Mouse (Mus musculus) forebrain, embryonic 10.5 days (tissue): Measurements from ENCODE around the gene Thsd7b. TPM values are rescaled to one million over a fixed set of nuclear protein-coding genes. Genes with fewer than 3 reads are reported as not detected.

Experiments
- DNase-seq: peaks from one replicate; pipeline ENCODE4 v3.0.0-alpha.2; 2017; ENCODE audit warnings: low spot score; ENCODE audit errors: extremely low spot score
- H3K27ac ChIP-seq: fragments of 300-500 bp; sonication (generic); 2 replicates; pipeline ENCODE4 v1.5.1; 2016; ENCODE audit warnings: mild to moderate bottlenecking
- H3K27me3 ChIP-seq: fragments of 300-500 bp; sonication (generic); 2 replicates; pipeline ENCODE4 v1.6.1; 2016; ENCODE audit warnings: mild to moderate bottlenecking; ENCODE audit not compliant: poor library complexity, severe bottlenecking
- H3K36me3 ChIP-seq: fragments of 300-500 bp; sonication (generic); replicated peaks from 2 replicates; pipeline ENCODE4 v1.6.1; 2016; ENCODE audit warnings: mild to moderate bottlenecking, moderate library complexity
- H3K4me1 ChIP-seq: fragments of 300-500 bp; sonication (generic); 2 replicates; pipeline ENCODE4 v1.6.1; 2016
- H3K4me3 ChIP-seq: fragments of 300-500 bp; sonication (generic); 2 replicates; pipeline ENCODE4 v1.5.1; 2016; ENCODE audit warnings: mild to moderate bottlenecking, moderate library complexity
- H3K9me3 ChIP-seq: fragments of 300-500 bp; sonication (generic); 2 replicates; pipeline ENCODE4 v1.6.1; 2016; ENCODE audit warnings: mild to moderate bottlenecking, moderate library complexity
- WGBS: fragments of 180-500 bp; shearing (Covaris S2); methylation state at CpG from one replicate; pipeline ENCODE4 v1.1.7; 2016; 5-methylcytosine and 5-hydroxymethylcytosine counted together
- polyA plus RNA-seq: library from polyadenylated mRNA; unstranded; fragments of >200 nt; fragmentation: Nextera tagmentation; extraction: Ambion mirVana; gene quantifications from 2 replicates; pipeline ENCODE4 v1.2.1, GENCODE M21; 2016

Thsd7b gene
- polyA plus RNA-seq, 1 experiment from 2014 or later: 1.5 TPM

DNA sequence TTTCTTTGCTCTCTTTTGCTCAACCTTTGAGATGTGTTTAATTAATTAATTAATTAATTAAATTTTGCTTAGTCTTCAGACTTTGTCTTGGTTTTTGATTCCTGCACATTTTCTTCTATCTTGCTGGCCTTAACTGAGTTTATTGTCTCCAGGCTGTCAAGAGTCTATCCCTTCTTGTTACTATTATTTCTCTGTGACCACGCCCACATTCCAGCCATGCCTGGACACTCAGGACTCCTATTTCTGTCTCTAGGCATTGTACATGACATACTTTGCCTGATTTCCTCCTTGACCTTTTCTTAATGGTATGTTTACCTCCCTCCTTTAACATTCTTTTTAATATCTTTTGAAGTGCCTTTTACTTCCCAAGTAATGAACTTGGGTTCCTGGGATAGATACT, 267.6 kb downstream of the Thsd7b start:
- Histone ChIP-seq H3K27me3 (no peaks in the 10 kb centered on the region), H3K4me1 (no peaks in the 10 kb centered on the region), H3K27ac (no peak overlapping the region), H3K4me3 (no peak overlapping the region), H3K9me3 (no peaks in the 10 kb centered on the region), H3K36me3 (no peaks in the 10 kb centered on the region)
- DNase-seq: no peak
- WGBS: 73% methylated on average over 1 of the region's 1 CpGs

DNA sequence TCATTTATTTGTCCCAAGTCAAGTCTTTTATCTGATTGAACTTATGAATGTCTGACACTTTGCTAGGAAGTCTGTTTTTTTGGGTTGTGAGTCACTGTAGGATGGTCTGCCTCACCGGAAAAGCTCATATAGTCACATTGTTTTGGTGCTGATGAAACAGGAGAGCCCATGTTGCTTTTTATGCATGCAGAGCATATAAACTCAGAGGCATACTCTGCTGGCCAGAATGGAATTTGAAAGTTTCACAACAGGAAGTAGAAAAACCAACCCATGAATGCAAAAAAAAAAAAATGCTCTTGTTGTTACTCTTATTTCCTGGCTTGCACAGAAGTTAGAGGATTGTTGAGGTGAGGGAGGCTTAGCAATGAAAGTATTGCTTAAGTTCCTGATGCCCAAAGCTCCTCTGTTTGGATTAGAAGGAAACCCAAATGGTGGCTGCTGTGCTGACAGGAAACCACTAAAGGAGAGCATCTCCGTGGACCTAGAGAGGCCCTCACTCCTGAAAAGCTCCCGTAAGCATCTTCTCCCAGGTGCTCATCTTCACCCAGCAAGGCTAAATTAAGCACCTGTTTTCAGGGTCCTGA, 269.6 kb downstream of the Thsd7b start:
- Histone ChIP-seq H3K9me3 (no peaks in the 10 kb centered on the region), H3K36me3 (no peaks in the 10 kb centered on the region), H3K27ac (no peak overlapping the region), H3K4me1 (no peaks in the 10 kb centered on the region), H3K4me3 (no peak overlapping the region), H3K27me3 (no peaks in the 10 kb centered on the region)
- WGBS: 92% methylated on average over 3 of the region's 3 CpGs
- DNase-seq: no peak

DNA sequence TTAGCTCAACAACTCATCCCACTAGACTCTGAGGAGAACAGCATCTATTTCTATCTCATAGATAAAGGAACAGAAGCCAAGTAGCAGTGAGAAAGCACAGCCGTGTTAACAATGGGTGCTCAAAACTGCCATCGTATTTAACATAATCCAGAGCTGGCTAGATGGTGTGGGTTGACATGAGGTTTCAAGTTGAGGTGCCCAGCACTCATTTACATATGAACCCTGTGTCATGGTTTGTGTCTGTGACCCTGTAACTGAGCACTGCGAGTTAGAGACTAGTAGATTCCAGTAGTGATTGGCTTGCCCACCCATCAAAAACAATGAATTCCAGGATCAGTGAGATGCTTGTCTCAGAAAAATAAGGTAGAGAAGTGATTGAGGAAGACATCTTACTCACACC, 270.1 kb downstream of the Thsd7b start:
- WGBS: 87% methylated on average over 3 of the region's 3 CpGs
- Histone ChIP-seq H3K4me1 (no peaks in the 10 kb centered on the region), H3K9me3 (no peaks in the 10 kb centered on the region), H3K27ac (no peak overlapping the region), H3K36me3 (no peaks in the 10 kb centered on the region), H3K4me3 (no peak overlapping the region), H3K27me3 (no peaks in the 10 kb centered on the region)
- no peak for DNase-seq

- H3K4me3 ChIP-seq: no peak overlapping the region
- no peaks in the 10 kb centered on the region for H3K27me3 ChIP-seq
- no peak for DNase-seq
- H3K9me3 ChIP-seq: no peaks in the 10 kb centered on the region; the same call in 1 of the 2 replicates
- no peak overlapping the region for H3K27ac ChIP-seq
- H3K36me3 ChIP-seq: no peaks in the 10 kb centered on the region
- H3K4me1 ChIP-seq: no peaks in the 10 kb centered on the region
- 85% methylated on average over 4 of the region's 4 CpGs for WGBS
Measured at GRCm38 (mm10) chr1:129558054-129558453, 285.0 kb downstream of the Thsd7b start.

GRCm38 (mm10) chr1:129559137-129559536, 286.0 kb downstream of the Thsd7b start:
- no peak overlapping the region for H3K27ac ChIP-seq
- no peaks in the 10 kb centered on the region for H3K36me3 ChIP-seq
- H3K4me1 ChIP-seq: no peaks in the 10 kb centered on the region
- 81% methylated on average over 4 of the region's 4 CpGs for WGBS
- no peaks in the 10 kb centered on the region for H3K9me3 ChIP-seq
- no peak overlapping the region for H3K4me3 ChIP-seq
- DNase-seq: no peak
- H3K27me3 ChIP-seq: no peaks in the 10 kb centered on the region

GRCm38 (mm10) chr1:129559812-129560211, 286.7 kb downstream of the Thsd7b start:
- Histone ChIP-seq H3K36me3 (no peaks in the 10 kb centered on the region), H3K27ac (no peak overlapping the region), H3K4me3 (no peak overlapping the region), H3K4me1 (no peaks in the 10 kb centered on the region), H3K9me3 (no peaks in the 10 kb centered on the region), H3K27me3 (no peaks in the 10 kb centered on the region)
- WGBS: 82% methylated on average over 3 of the region's 3 CpGs
- DNase-seq: no peak

GRCm38 (mm10) chr1:129562707-129563106, 289.6 kb downstream of the Thsd7b start:
- Histone ChIP-seq H3K27ac (no peak overlapping the region), H3K4me3 (no peak overlapping the region), H3K27me3 (no peaks in the 10 kb centered on the region), H3K4me1 (no peaks in the 10 kb centered on the region), H3K36me3 (no peaks in the 10 kb centered on the region), H3K9me3 (no peaks in the 10 kb centered on the region)
- 80% methylated on average over 1 of the region's 1 CpGs for WGBS
- DNase-seq: no peak

DNA sequence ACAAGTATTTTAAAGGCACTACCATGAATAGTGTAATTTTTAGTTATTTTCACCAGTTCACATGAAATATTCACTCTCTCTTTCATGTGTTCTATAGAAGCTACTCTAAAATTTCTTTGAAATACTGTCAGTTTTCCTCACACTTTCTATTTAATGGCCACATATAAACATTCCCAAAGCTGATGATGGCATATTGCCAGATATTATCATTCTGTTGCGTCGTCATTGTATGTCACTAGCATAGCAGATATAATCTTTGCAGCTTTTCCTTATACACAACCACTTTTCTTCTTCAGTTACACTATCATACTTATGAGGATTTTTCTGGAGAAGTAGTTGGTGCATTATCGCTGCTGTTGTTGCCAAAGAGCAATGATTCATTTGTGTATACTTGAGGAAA, 297.4 kb downstream of the Thsd7b start:
- Histone ChIP-seq H3K4me3 (no peak overlapping the region), H3K27ac (no peak overlapping the region), H3K27me3 (no peaks in the 10 kb centered on the region), H3K36me3 (no peaks in the 10 kb centered on the region), H3K4me1 (no peaks in the 10 kb centered on the region), H3K9me3 (no peaks in the 10 kb centered on the region)
- no peak for DNase-seq
- 94% methylated on average over 3 of the region's 3 CpGs for WGBS

- Histone ChIP-seq H3K4me3 (no peak overlapping the region), H3K4me1 (no peaks in the 10 kb centered on the region), H3K27ac (no peak overlapping the region), H3K27me3 (no peaks in the 10 kb centered on the region), H3K9me3 (no peaks in the 10 kb centered on the region), H3K36me3 (no peaks in the 10 kb centered on the region)
- DNase-seq: no peak
- WGBS: 91% methylated on average over 4 of the region's 4 CpGs
Measured at GRCm38 (mm10) chr1:129579955-129580354, 306.9 kb downstream of the Thsd7b start.

DNA sequence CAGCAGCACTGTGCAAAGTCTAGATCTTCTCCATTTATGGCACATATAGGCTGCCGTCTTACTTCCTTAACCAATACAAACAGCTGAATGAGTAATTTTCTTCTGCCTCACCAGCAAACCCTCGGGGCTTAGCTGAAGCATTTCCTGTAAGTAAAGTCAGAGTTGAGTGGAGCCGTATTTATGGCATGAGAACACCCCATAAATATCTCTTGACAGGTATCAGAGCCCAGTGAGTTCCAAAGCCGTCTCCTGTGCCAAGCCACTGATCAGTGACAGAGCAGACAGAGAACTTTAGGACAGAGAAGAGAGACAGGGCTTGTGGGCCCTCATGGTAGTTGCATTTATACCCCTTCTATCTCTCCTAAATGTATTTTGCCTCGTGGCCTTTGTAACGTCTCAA, 313.5 kb downstream of the Thsd7b start:
- H3K27ac ChIP-seq: no peak overlapping the region
- no peaks in the 10 kb centered on the region for H3K9me3 ChIP-seq
- no peak overlapping the region for H3K4me3 ChIP-seq
- DNase-seq: no peak
- no peaks in the 10 kb centered on the region for H3K4me1 ChIP-seq
- no peaks in the 10 kb centered on the region for H3K36me3 ChIP-seq
- H3K27me3 ChIP-seq: no peaks in the 10 kb centered on the region
- 87% methylated on average over 6 of the region's 6 CpGs for WGBS

DNA sequence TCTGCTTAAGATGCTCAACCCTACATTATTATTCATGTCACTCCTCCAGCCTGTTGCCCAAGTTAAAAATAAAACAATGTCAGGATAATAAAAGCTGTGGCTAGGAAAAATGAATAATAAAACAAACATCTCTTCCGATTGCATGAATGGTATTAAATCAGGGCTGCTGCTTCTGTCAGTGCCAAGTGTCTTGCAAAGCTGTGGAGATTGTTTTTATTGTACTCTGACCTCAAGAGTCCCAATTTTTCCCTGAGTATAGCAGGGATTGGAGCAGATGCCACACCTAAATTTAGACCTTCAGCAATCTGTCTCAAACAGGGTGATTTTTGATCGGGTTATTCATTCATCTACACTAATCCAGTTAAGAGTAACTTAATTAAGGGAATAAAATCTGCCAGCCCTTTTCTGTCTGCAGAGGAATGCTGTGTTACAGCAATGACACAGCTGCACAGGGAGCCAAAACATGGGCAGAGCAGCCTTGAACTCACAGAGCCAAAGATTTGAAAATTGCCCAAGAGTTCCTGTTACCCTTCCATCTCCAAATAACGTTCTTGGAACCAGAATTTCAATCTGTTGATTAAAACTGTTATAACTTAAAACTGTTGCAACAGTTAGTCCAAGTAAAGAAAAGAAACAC, 316.4 kb downstream of the Thsd7b start:
- no peaks in the 10 kb centered on the region for H3K27me3 ChIP-seq
- no peaks in the 10 kb centered on the region for H3K9me3 ChIP-seq
- no peaks in the 10 kb centered on the region for H3K4me1 ChIP-seq
- no peak overlapping the region for H3K4me3 ChIP-seq
- DNase-seq: no peak
- 86% methylated on average over 3 of the region's 3 CpGs for WGBS
- H3K36me3 ChIP-seq: no peaks in the 10 kb centered on the region
- no peak overlapping the region for H3K27ac ChIP-seq

- no peaks in the 10 kb centered on the region for H3K9me3 ChIP-seq
- no peaks in the 10 kb centered on the region for H3K4me1 ChIP-seq
- H3K36me3 ChIP-seq: no peaks in the 10 kb centered on the region
- H3K4me3 ChIP-seq: no peak overlapping the region
- no peak overlapping the region for H3K27ac ChIP-seq
- DNase-seq: no peak
- WGBS: 92% methylated on average over 13 of the region's 13 CpGs
- no peaks in the 10 kb centered on the region for H3K27me3 ChIP-seq
Measured at GRCm38 (mm10) chr1:129595447-129595846, 322.3 kb downstream of the Thsd7b start.

- no peaks in the 10 kb centered on the region for H3K27me3 ChIP-seq
- H3K9me3 ChIP-seq: no peaks in the 10 kb centered on the region
- H3K27ac ChIP-seq: no peak overlapping the region
Measured at GRCm38 (mm10) chr1:129600933-129601332, 327.8 kb downstream of the Thsd7b start.

GRCm38 (mm10) chr1:129602284-129602683, 329.2 kb downstream of the Thsd7b start:
- H3K4me1 ChIP-seq: peaks cover 8% of the 10 kb centered on the region
- no peaks in the 10 kb centered on the region for H3K9me3 ChIP-seq
- no peaks in the 10 kb centered on the region for H3K36me3 ChIP-seq
- no peak overlapping the region for H3K4me3 ChIP-seq
- no peaks in the 10 kb centered on the region for H3K27me3 ChIP-seq
- H3K27ac ChIP-seq: no peak overlapping the region
- DNase-seq: no peak

More at GRCm38 (mm10) chr1:129600933-129601332, 327.8 kb downstream of the Thsd7b start:
- H3K4me1 ChIP-seq: peaks cover 8% of the 10 kb centered on the region
- H3K36me3 ChIP-seq: no peaks in the 10 kb centered on the region
- H3K4me3 ChIP-seq: no peak overlapping the region
- no peak for DNase-seq
